Mouse (Mus musculus): Measurements from ENCODE around the gene Btbd6. TPM values are rescaled to one million over a fixed set of nuclear protein-coding genes. Genes with fewer than 3 reads are reported as not detected.
A peak's percentile ranks its signal among the peaks of the same experiment; 100 is the strongest.

Gene Btbd6
- 22.4 and 23.0 TPM in 2 replicates for polyA plus RNA-seq (2016; fragmentation: Nextera tagmentation; extraction: Ambion mirVana)

DNA sequence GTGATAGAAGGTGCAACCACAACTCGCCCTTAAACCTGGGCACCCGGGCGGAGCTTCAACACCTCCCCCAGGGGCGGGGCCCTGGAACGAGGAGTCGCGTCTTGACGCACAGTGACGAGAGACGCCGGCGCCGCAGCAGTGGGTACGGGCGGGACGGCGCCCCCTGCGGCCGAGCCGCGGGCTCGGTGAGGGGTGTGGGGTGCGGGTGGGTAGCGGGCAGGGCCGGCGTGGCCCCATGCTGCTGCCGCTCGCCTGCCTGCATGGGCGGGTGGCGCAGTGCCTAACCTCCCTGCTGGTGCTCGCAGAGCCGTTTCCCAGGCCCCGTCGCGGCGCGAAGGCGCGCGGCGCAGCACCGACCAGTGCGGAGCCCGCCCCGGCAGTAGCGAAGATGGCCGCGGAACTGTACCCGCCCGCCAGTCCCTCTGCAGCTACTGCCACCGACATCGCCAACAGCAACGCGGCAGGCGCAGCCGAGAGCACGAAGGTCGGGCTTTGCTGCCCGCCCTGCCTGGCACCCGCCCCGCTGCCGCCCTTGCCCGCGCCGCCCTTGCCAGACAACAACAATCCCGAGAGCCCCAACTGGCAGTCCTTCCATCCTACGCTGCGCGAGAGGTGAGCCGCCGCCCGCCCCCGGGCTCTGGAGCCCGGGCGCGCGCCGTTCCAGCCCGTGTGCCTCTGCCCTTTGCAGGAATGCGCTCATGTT lies at the start of gene Btbd6:
Btbd6 (plus strand) TSS at position 112 of the 703 bp plus-strand sequence.
- Histone ChIP-seq H3K4me3 (peak within 1 kb of the TSS; percentile 67), H3K4me2 (peak within 1 kb of the TSS; percentile 87), H3K36me3 (peaks cover 72% of the 10 kb centered on the region), H3K9me3 (replicated peaks) (no peaks in the 10 kb centered on the region), H3K27me3 (replicated peaks) (no peaks in the 10 kb centered on the region), H3K9ac (peak within 1 kb of the TSS; percentile 92), H3K27ac (ENCODE audit: poor library complexity, severe bottlenecking) (peak within 1 kb of the TSS; percentile 94), H3K4me1 (replicated peaks) (peaks cover 13% of the 10 kb centered on the region)
- peak; percentile 90 for ATAC-seq (ENCODE audit: insufficient number of reproducible peaks, low FRiP score)
- whole genome bisulfite sequencing, result under 1% methylated on average over 77 of the region's 80 CpGs

DNA sequence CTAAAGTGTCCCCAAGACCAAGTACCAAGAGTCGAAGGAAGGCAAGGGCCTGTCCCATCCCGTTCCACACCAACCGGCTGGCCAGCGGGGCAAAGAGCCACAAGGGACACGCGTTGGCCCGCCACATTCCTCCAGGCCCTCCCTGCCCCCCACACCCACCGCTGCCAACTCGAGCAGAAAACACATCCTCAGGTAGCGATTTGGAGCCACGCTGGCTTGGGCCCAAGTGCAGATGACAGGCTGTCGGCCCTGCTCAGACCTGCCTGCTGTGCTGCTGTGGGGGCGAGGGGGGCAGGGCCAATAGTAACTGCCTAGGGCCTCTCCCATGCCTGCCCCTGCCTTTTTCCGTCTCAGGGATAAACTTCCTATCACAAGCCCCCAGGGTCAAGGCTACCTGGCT lies 49.0 kb upstream of the Btbd6 start:
- no peak overlapping the region for H3K9ac ChIP-seq
- no peaks in the 10 kb centered on the region for H3K9me3 ChIP-seq (replicated peaks)
- peaks cover 35% of the 10 kb centered on the region for H3K4me1 ChIP-seq (replicated peaks)
- H3K27ac ChIP-seq (ENCODE audit: poor library complexity, severe bottlenecking), result no peak overlapping the region
- no peak overlapping the region for H3K4me2 ChIP-seq
- no peak for ATAC-seq (ENCODE audit: insufficient number of reproducible peaks, low FRiP score)
- peaks cover 94% of the 10 kb centered on the region for H3K27me3 ChIP-seq (replicated peaks)
- H3K4me3 ChIP-seq, result no peak overlapping the region
- no peaks in the 10 kb centered on the region for H3K36me3 ChIP-seq
- 70% methylated on average over 14 of the region's 14 CpGs for WGBS

DNA sequence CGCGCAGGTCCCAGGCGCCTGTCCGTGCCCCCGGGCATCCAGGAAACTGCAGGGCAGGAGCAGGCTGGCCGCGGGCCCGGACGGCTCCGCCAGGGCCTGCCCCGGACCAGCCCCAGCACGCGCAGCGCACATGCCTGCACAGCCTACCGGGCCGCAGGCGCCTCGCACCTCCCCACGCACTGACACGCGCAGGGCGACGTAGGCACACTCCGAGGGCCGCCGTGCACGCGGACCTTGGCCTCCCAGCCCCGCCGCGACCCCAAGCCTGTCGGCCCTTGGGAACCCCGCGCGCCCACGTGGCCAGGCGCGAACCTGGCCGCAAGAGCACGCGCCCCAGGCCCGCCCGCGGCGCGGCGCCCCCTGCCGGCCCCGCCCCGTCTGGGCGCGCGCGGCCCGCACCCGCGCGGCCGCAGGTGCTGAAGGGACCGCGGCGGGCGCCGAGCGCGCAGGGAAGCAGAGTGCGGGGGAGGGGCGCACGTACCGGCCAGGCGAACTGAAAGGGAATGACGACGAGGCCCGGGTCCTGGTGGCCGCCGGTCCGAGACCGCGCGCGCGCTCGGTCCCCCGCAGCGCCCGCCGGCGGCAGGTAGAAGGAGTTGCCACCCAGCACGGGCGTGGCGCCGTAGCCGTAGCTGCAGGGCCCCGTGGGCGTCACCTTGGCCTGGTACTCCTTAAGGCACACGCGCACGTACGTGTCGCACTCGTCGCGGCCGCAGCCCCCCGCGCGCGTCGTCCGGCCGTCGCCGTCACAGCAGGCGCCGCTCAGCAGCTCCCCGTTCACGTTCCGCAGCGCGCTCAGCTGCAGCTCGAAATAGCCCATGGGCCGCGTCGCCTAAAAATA lies 47.7 kb upstream of the Btbd6 start:
- no peaks in the 10 kb centered on the region for H3K36me3 ChIP-seq
- peaks cover 37% of the 10 kb centered on the region for H3K4me1 ChIP-seq (replicated peaks)
- peaks cover 86% of the 10 kb centered on the region for H3K27me3 ChIP-seq (replicated peaks)
- H3K4me3 ChIP-seq, result peak overlapping the region; percentile 66
- WGBS, result 2% methylated on average over 115 of the region's 124 CpGs
- no peak overlapping the region for H3K27ac ChIP-seq (ENCODE audit: poor library complexity, severe bottlenecking)
- H3K9ac ChIP-seq, result peak overlapping the region; percentile 70
- peak overlapping the region; percentile 98 for H3K4me2 ChIP-seq
- peak; percentile 8; the same call in 1 of the 2 replicates for ATAC-seq (ENCODE audit: insufficient number of reproducible peaks, low FRiP score)
- no peaks in the 10 kb centered on the region for H3K9me3 ChIP-seq (replicated peaks)

GRCm38 (mm10) chr12:112929562-112930352 lies 46.5 kb upstream of the Btbd6 start, which contains the start of gene Jag2:
TSS of gene Jag2 (minus strand) at chr12:112929776.
- H3K4me1 ChIP-seq (replicated peaks), result peaks cover 37% of the 10 kb centered on the region
- peak within 1 kb of the TSS; percentile 66 for H3K4me3 ChIP-seq
- WGBS, result 15% methylated on average over 82 of the region's 85 CpGs
- H3K36me3 ChIP-seq, result no peaks in the 10 kb centered on the region
- H3K9me3 ChIP-seq (replicated peaks), result no peaks in the 10 kb centered on the region
- peak; percentile 43; the same call in 1 of the 2 replicates for ATAC-seq (ENCODE audit: insufficient number of reproducible peaks, low FRiP score)
- H3K27me3 ChIP-seq (replicated peaks), result peaks cover 76% of the 10 kb centered on the region
- peak within 1 kb of the TSS; percentile 98 for H3K4me2 ChIP-seq
- H3K27ac ChIP-seq (ENCODE audit: poor library complexity, severe bottlenecking), result no peak within 1 kb of the TSS
- peak within 1 kb of the TSS; percentile 70 for H3K9ac ChIP-seq

- Histone ChIP-seq H3K4me1 (replicated peaks) (peaks cover 36% of the 10 kb centered on the region), H3K27ac (ENCODE audit: poor library complexity, severe bottlenecking) (no peak overlapping the region), H3K4me2 (peak overlapping the region; percentile 11; the same call in 1 of the 2 replicates), H3K36me3 (no peaks in the 10 kb centered on the region), H3K9ac (peak overlapping the region; percentile 35; the same call in 1 of the 2 replicates), H3K27me3 (replicated peaks) (peaks cover 47% of the 10 kb centered on the region), H3K4me3 (no peak overlapping the region), H3K9me3 (replicated peaks) (no peaks in the 10 kb centered on the region)
- no peak for ATAC-seq (ENCODE audit: insufficient number of reproducible peaks, low FRiP score)
- WGBS, result 25% methylated on average over 7 of the region's 7 CpGs
Observed at GRCm38 (mm10) chr12:112932647-112933046, 43.6 kb upstream of the Btbd6 start.

GRCm38 (mm10) chr12:112937906-112938305 lies 38.4 kb upstream of the Btbd6 start:
- Histone ChIP-seq H3K9ac (peak overlapping the region; percentile 13; the same call in 1 of the 2 replicates), H3K4me1 (replicated peaks) (peaks cover 39% of the 10 kb centered on the region), H3K27ac (ENCODE audit: poor library complexity, severe bottlenecking) (no peak overlapping the region), H3K36me3 (no peaks in the 10 kb centered on the region), H3K9me3 (replicated peaks) (no peaks in the 10 kb centered on the region), H3K4me3 (no peak overlapping the region), H3K4me2 (no peak overlapping the region), H3K27me3 (replicated peaks) (0 out of 2 replicates have a peak, but pooled peaks cover 22% of the 10 kb centered on the region)
- 31% methylated on average over 9 of the region's 9 CpGs for whole genome bisulfite sequencing
- ATAC-seq (ENCODE audit: insufficient number of reproducible peaks, low FRiP score), result no peak

DNA sequence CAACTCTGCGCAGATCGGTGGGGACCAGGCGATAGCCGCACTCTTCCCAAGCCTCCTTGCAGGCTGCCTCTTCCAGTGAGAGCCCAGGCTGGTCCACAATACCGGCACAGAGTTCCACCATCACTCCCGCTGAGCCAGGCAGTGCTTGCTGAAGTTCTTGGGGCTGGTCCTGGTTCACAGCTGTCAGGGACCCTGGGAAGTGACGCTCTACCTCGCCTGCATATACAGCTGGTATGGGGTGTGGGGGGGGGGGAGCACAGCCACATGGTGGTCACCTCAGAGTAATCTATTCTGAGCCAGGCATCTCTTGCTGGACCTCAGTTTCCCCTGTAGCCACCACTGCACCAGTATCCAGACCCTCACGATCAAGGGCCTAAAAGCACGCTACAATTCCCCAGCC lies 37.9 kb upstream of the Btbd6 start:
- no peak for ATAC-seq (ENCODE audit: insufficient number of reproducible peaks, low FRiP score)
- WGBS, result 61% methylated on average over 10 of the region's 10 CpGs
- H3K4me3 ChIP-seq, result no peak overlapping the region

GRCm38 (mm10) chr12:112938873-112939565 lies 37.3 kb upstream of the Btbd6 start:
- Histone ChIP-seq H3K4me1 (replicated peaks) (peaks cover 36% of the 10 kb centered on the region), H3K4me2 (no peak overlapping the region), H3K4me3 (no peak overlapping the region), H3K9ac (no peak overlapping the region), H3K27me3 (replicated peaks) (0 out of 2 replicates have a peak, but pooled peaks cover 17% of the 10 kb centered on the region), H3K27ac (ENCODE audit: poor library complexity, severe bottlenecking) (no peak overlapping the region), H3K36me3 (no peaks in the 10 kb centered on the region), H3K9me3 (replicated peaks) (no peaks in the 10 kb centered on the region)
- WGBS, result 63% methylated on average over 10 of the region's 10 CpGs
- no peak for ATAC-seq (ENCODE audit: insufficient number of reproducible peaks, low FRiP score)

More for the DNA sequence above, 37.9 kb upstream of the Btbd6 start:
- Histone ChIP-seq H3K27ac (ENCODE audit: poor library complexity, severe bottlenecking) (no peak overlapping the region), H3K36me3 (no peaks in the 10 kb centered on the region), H3K9ac (peak overlapping the region; percentile 13; the same call in 1 of the 2 replicates), H3K9me3 (replicated peaks) (no peaks in the 10 kb centered on the region), H3K4me1 (replicated peaks) (peaks cover 36% of the 10 kb centered on the region), H3K27me3 (replicated peaks) (0 out of 2 replicates have a peak, but pooled peaks cover 21% of the 10 kb centered on the region), H3K4me2 (no peak overlapping the region)

- Histone ChIP-seq H3K4me3 (no peak overlapping the region), H3K27ac (ENCODE audit: poor library complexity, severe bottlenecking) (no peak overlapping the region), H3K9ac (no peak overlapping the region), H3K27me3 (replicated peaks) (0 out of 2 replicates have a peak, but pooled peaks cover 17% of the 10 kb centered on the region), H3K4me1 (replicated peaks) (peaks cover 36% of the 10 kb centered on the region), H3K36me3 (no peaks in the 10 kb centered on the region), H3K9me3 (replicated peaks) (no peaks in the 10 kb centered on the region), H3K4me2 (no peak overlapping the region)
- ATAC-seq (ENCODE audit: insufficient number of reproducible peaks, low FRiP score), result no peak
- WGBS, result 85% methylated on average over 4 of the region's 4 CpGs
Observed at GRCm38 (mm10) chr12:112940238-112940637, 36.0 kb upstream of the Btbd6 start.

GRCm38 (mm10) chr12:112940710-112941109 lies 35.6 kb upstream of the Btbd6 start:
- WGBS, result 70% methylated on average over 9 of the region's 9 CpGs
- H3K4me3 ChIP-seq, result no peak overlapping the region
- no peak overlapping the region for H3K4me2 ChIP-seq

More at GRCm38 (mm10) chr12:112940710-112941109, 35.6 kb upstream of the Btbd6 start:
- 0 out of 2 replicates have a peak, but pooled peaks cover 17% of the 10 kb centered on the region for H3K27me3 ChIP-seq (replicated peaks)
- H3K36me3 ChIP-seq, result no peaks in the 10 kb centered on the region
- no peak for ATAC-seq (ENCODE audit: insufficient number of reproducible peaks, low FRiP score)
- H3K27ac ChIP-seq (ENCODE audit: poor library complexity, severe bottlenecking), result no peak overlapping the region
- H3K4me1 ChIP-seq (replicated peaks), result peaks cover 36% of the 10 kb centered on the region
- H3K9ac ChIP-seq, result no peak overlapping the region
- no peaks in the 10 kb centered on the region for H3K9me3 ChIP-seq (replicated peaks)
